Mouse (Mus musculus): ENCODE data around the gene Arl8b.

DNA sequence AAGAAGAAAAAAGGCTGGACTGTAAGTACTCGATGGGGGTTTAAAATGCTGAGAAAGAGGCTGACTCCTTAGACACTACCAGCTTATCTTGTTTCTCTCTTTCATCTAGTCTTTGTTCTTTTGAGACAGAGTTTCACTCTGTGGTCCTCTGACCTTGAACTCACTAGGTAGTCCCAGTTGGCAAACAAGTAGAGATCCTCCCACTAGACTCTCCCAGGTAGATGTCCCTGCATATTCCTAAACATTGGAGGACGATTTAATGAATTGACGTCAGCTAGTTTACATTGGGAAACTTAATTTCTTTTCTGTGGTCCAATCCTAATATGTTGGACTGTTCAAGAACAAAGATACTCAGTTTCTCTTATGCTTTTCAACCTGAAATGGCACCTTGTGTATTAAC lies 2.7 kb downstream of the Arl8b start:
- no peak for TF ChIP-seq E2F4 (IDR thresholded peaks at IDR 0.05; ENCODE audit: insufficient read depth)
- TF ChIP-seq MYOD1 (IDR thresholded peaks at IDR 0.05; ENCODE audit: control insufficient read depth in 1 of 3, insufficient read length in 2 of 3, low read depth in 2 of 3), result no peak
- no peak for TF ChIP-seq POLR2A (IDR thresholded peaks at IDR 0.05; ENCODE audit: insufficient read length, low read depth)
- TF ChIP-seq USF1 (IDR thresholded peaks at IDR 0.05; ENCODE audit: low read depth), result no peak
- TF ChIP-seq MYOG (IDR thresholded peaks at IDR 0.05; ENCODE audit: control insufficient read depth in 1 of 3, insufficient read depth in 1 of 3, insufficient read length in 2 of 3, low read depth in 2 of 3), result no peak
- no peak for TF ChIP-seq POLR2AphosphoS2 (IDR thresholded peaks at IDR 0.05; ENCODE audit: insufficient read length, low read depth)

Measured in myocyte (in vitro differentiated cells).